Mouse (Mus musculus): ENCODE results near the gene Zdhhc9. TPM values are rescaled to one million over a fixed set of nuclear protein-coding genes. Genes with fewer than 3 reads are reported as not detected.

Gene Zdhhc9
- polyA plus RNA-seq, 2 experiments, result 5.7 to 44.0 TPM

DNA sequence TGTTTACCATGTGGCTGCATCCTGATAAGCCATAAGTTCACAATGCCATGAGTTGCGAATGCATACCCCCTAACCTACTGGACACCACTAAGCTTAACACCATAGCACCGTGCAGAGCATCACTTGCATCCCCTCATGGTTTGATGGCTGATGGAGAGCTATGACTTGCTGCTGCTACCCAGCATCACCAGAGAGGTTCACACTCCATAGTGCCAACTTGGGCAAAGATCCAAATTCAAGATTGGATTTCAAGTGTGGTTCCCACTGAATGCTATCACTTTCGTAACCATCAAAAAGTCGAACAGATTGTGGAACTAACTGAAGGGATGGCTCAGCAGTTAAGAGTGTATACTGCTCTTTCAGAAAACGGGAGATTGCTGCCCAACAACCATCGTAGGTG, 53.2 kb downstream of the Zdhhc9 start:
- DNase-seq (ENCODE audit: low spot score) (no peak), ATAC-seq (ENCODE audit: low FRiP score, low read depth) (no peak)
- TF ChIP-seq POLR2A (IDR thresholded peaks at IDR 0.05; ENCODE audit: borderline replicate concordance, extremely low read depth, insufficient read depth, insufficient read length), result no peak
- H3K27ac ChIP-seq (replicated peaks; ENCODE audit: low read depth, low read length), result no peak overlapping the region
- H3K4me3 ChIP-seq (replicated peaks; ENCODE audit: low read length), result no peak overlapping the region
- H3K4me2 ChIP-seq (replicated peaks; ENCODE audit: low read depth, low read length, severe bottlenecking), result no peak overlapping the region
- no peaks in the 10 kb centered on the region for H3K27me3 ChIP-seq (ENCODE audit: control insufficient read depth, insufficient read depth, low read length)
- H3K9me3 ChIP-seq (ENCODE audit: control insufficient read depth, low read length), result no peaks in the 10 kb centered on the region
- H3K9ac ChIP-seq (ENCODE audit: low read depth, low read length, severe bottlenecking), result no peak overlapping the region
- H3K4me1 ChIP-seq (ENCODE audit: control insufficient read depth, insufficient read depth, low read length), result no peaks in the 10 kb centered on the region
- 86% methylated on average over 6 of the region's 6 CpGs for WGBS
- no peaks in the 10 kb centered on the region for H3K36me3 ChIP-seq (ENCODE audit: control insufficient read depth, insufficient read depth, low read length)

DNA sequence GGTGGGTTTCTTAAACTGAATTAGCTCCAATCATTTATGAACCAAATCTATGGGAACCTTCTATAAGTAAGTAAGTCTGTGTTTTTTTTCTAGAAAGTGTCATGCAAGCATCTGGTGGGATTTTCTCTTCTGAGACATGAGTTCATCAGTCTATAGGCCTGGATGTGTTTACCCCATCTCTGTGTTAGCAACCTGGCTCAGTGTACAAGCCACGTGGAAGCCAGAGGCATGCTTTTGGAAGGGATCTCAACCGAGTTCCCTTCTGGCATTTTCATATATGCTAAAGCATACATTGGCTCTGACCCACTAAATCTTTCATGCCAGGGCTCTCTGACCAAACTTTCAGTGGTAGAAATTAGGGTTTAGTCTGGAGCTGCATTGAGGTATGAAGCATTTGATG, 54.7 kb downstream of the Zdhhc9 start:
- Histone ChIP-seq H3K9me3 (ENCODE audit: control insufficient read depth, low read length) (no peaks in the 10 kb centered on the region), H3K9ac (ENCODE audit: low read depth, low read length, severe bottlenecking) (no peak overlapping the region), H3K27ac (replicated peaks; ENCODE audit: low read depth, low read length) (no peak overlapping the region), H3K4me3 (replicated peaks; ENCODE audit: low read length) (no peak overlapping the region), H3K36me3 (ENCODE audit: control insufficient read depth, insufficient read depth, low read length) (no peaks in the 10 kb centered on the region), H3K27me3 (ENCODE audit: control insufficient read depth, insufficient read depth, low read length) (no peaks in the 10 kb centered on the region), H3K4me2 (replicated peaks; ENCODE audit: low read depth, low read length, severe bottlenecking) (no peak overlapping the region), H3K4me1 (ENCODE audit: control insufficient read depth, insufficient read depth, low read length) (no peaks in the 10 kb centered on the region)
- WGBS, result 66% methylated on average over 2 of the region's 2 CpGs
- no peak for DNase-seq (ENCODE audit: low spot score)
- TF ChIP-seq POLR2A (IDR thresholded peaks at IDR 0.05; ENCODE audit: borderline replicate concordance, extremely low read depth, insufficient read depth, insufficient read length), result no peak
- no peak for ATAC-seq (ENCODE audit: low FRiP score, low read depth)

DNA sequence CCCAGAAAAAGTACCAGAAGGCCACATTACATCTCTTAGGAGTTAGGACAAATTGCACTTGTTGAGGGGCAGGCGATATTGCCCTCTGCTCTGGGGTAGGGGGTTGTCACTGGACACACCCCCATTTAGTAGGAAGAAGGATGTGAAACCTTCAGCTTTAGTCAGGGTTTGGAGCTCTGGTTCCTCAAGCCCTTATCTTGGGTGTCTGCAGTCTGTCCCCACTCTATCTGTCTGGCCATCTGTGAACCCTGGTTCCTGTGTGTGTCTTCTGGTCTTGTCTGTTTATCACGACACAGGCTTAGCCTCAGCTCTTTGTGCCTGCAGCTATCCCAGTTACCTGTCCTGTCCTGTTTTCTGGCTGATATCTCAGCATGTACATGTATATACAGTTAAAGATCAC, 55.3 kb downstream of the Zdhhc9 start:
- H3K27ac ChIP-seq (replicated peaks; ENCODE audit: low read depth, low read length), result no peak overlapping the region
- TF ChIP-seq POLR2A (IDR thresholded peaks at IDR 0.05; ENCODE audit: borderline replicate concordance, extremely low read depth, insufficient read depth, insufficient read length), result no peak
- 83% methylated on average over 2 of the region's 2 CpGs for WGBS
- H3K4me1 ChIP-seq (ENCODE audit: control insufficient read depth, insufficient read depth, low read length), result no peaks in the 10 kb centered on the region
- no peak overlapping the region for H3K4me3 ChIP-seq (replicated peaks; ENCODE audit: low read length)
- ATAC-seq (ENCODE audit: low FRiP score, low read depth) (no peak), DNase-seq (ENCODE audit: low spot score) (no peak)
- H3K4me2 ChIP-seq (replicated peaks; ENCODE audit: low read depth, low read length, severe bottlenecking), result no peak overlapping the region
- no peak overlapping the region for H3K9ac ChIP-seq (ENCODE audit: low read depth, low read length, severe bottlenecking)
- no peaks in the 10 kb centered on the region for H3K9me3 ChIP-seq (ENCODE audit: control insufficient read depth, low read length)
- no peaks in the 10 kb centered on the region for H3K27me3 ChIP-seq (ENCODE audit: control insufficient read depth, insufficient read depth, low read length)
- no peaks in the 10 kb centered on the region for H3K36me3 ChIP-seq (ENCODE audit: control insufficient read depth, insufficient read depth, low read length)

DNA sequence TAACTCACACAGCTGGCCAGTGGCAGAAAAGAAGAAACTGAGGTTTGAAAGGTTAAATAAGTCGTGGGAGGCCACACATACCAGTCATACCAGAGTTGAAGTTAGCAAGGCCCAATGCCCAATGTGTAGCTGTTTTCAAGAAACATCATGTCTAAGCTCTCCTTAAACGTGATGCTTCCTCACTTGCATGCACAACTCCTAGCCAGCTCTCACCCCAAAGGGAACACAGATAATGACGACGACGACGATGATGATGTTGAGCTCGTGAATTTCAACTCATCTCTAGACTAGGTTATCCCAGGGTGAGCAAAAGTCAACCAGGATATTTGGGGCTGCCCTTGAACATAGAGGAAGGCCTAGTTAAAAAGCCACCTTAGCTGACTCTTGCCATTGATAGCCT, 56.6 kb downstream of the Zdhhc9 start:
- Histone ChIP-seq H3K9ac (ENCODE audit: low read depth, low read length, severe bottlenecking) (no peak overlapping the region), H3K27ac (replicated peaks; ENCODE audit: low read depth, low read length) (no peak overlapping the region), H3K27me3 (ENCODE audit: control insufficient read depth, insufficient read depth, low read length) (no peaks in the 10 kb centered on the region), H3K9me3 (ENCODE audit: control insufficient read depth, low read length) (no peaks in the 10 kb centered on the region), H3K36me3 (ENCODE audit: control insufficient read depth, insufficient read depth, low read length) (no peaks in the 10 kb centered on the region), H3K4me1 (ENCODE audit: control insufficient read depth, insufficient read depth, low read length) (no peaks in the 10 kb centered on the region), H3K4me3 (replicated peaks; ENCODE audit: low read length) (no peak overlapping the region), H3K4me2 (replicated peaks; ENCODE audit: low read depth, low read length, severe bottlenecking) (no peak overlapping the region)
- DNase-seq (ENCODE audit: low spot score) (no peak), ATAC-seq (ENCODE audit: low FRiP score, low read depth) (no peak)
- TF ChIP-seq POLR2A (IDR thresholded peaks at IDR 0.05; ENCODE audit: borderline replicate concordance, extremely low read depth, insufficient read depth, insufficient read length), result no peak
- WGBS, result 78% methylated on average over 7 of the region's 7 CpGs

DNA sequence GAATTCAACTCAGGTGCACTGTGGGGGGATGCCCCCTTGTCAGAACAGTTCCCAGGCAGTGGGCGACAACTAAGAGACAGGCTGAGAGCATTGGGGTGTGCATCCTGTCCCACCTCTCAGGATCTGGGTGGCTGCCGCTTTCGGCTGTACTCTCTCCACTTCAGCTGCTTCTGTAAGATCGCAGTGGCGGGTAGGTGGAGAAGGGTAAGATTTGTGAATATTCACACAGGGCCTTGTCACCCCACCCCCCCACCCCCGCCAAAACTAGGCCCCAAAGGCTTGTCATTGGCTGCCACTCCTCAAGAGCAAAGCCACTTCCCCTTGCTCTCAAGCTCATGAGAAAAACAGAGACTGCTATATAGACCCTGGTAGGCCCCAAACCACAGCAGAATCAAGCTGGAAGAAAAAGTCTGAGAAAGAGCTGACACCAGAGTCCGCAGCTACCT, 60.9 kb downstream of the Zdhhc9 start:
- H3K4me2 ChIP-seq (replicated peaks; ENCODE audit: low read depth, low read length, severe bottlenecking), result no peak overlapping the region
- 81% methylated on average over 7 of the region's 7 CpGs for WGBS
- ATAC-seq (ENCODE audit: low FRiP score, low read depth) (no peak), DNase-seq (ENCODE audit: low spot score) (no peak)
- TF ChIP-seq POLR2A (IDR thresholded peaks at IDR 0.05; ENCODE audit: borderline replicate concordance, extremely low read depth, insufficient read depth, insufficient read length), result no peak
- no peaks in the 10 kb centered on the region for H3K36me3 ChIP-seq (ENCODE audit: control insufficient read depth, insufficient read depth, low read length)
- H3K9me3 ChIP-seq (ENCODE audit: control insufficient read depth, low read length), result no peaks in the 10 kb centered on the region
- H3K27me3 ChIP-seq (ENCODE audit: control insufficient read depth, insufficient read depth, low read length), result no peaks in the 10 kb centered on the region
- no peak overlapping the region for H3K4me3 ChIP-seq (replicated peaks; ENCODE audit: low read length)
- no peak overlapping the region for H3K27ac ChIP-seq (replicated peaks; ENCODE audit: low read depth, low read length)
- no peaks in the 10 kb centered on the region for H3K4me1 ChIP-seq (ENCODE audit: control insufficient read depth, insufficient read depth, low read length)
- H3K9ac ChIP-seq (ENCODE audit: low read depth, low read length, severe bottlenecking), result no peak overlapping the region

DNA sequence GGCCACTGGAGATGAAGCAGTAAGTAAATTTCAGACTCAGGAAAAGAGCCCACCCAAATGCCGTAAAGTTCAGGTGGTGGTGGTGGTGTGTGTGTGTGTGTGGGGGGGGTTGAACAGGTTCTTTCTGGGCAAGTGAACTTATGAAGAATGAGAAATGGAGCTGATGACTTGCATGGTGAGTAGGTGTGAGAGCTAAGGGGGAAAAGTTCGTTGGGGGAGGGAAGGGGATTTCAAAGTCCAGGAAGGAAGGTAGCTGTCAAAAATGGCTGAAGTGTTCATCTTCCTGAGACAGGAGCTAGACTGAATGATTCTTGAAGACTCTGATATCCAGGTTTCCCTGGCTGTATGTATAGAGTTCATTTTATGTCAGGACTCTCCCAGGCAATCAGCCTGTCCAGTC, 61.5 kb downstream of the Zdhhc9 start:
- H3K27ac ChIP-seq (replicated peaks; ENCODE audit: low read depth, low read length), result no peak overlapping the region
- no peaks in the 10 kb centered on the region for H3K36me3 ChIP-seq (ENCODE audit: control insufficient read depth, insufficient read depth, low read length)
- no peaks in the 10 kb centered on the region for H3K4me1 ChIP-seq (ENCODE audit: control insufficient read depth, insufficient read depth, low read length)
- no peak for ATAC-seq (ENCODE audit: low FRiP score, low read depth)
- H3K4me2 ChIP-seq (replicated peaks; ENCODE audit: low read depth, low read length, severe bottlenecking), result no peak overlapping the region
- WGBS, result 79% methylated on average over 2 of the region's 2 CpGs
- DNase-seq (ENCODE audit: low spot score), result no peak
- no peak overlapping the region for H3K9ac ChIP-seq (ENCODE audit: low read depth, low read length, severe bottlenecking)
- no peak overlapping the region for H3K4me3 ChIP-seq (replicated peaks; ENCODE audit: low read length)
- no peak for TF ChIP-seq POLR2A (IDR thresholded peaks at IDR 0.05; ENCODE audit: borderline replicate concordance, extremely low read depth, insufficient read depth, insufficient read length)
- no peaks in the 10 kb centered on the region for H3K27me3 ChIP-seq (ENCODE audit: control insufficient read depth, insufficient read depth, low read length)
- H3K9me3 ChIP-seq (ENCODE audit: control insufficient read depth, low read length), result no peaks in the 10 kb centered on the region
